12 mouse cellular contexts compared by ENCODE assay signal in genomic region chr10:39208712-39209111, GRCm38 (mm10). TPM values are rescaled to one million over a fixed set of nuclear protein-coding genes. Genes with fewer than 3 reads are reported as not detected.
DNase-seq lines count a peak whose midpoint lies in the region; ATAC-seq lines count a peak whose summit lies in the region.
"Had no signal": no experiment of that assay in that cellular context is flagged by ENCODE, and none has a peak within 500 bp of the region (broad histone marks: within the 10 kb centered on the region; RNA-seq: fewer than 3 reads in every experiment).

No protein-coding gene starts in this region.

- no peaks in the 10 kb centered on the region for H3K36me3 ChIP-seq in limb, embryonic 13.5 days
- no peaks in the 10 kb centered on the region for H3K36me3 ChIP-seq in limb, embryonic 10.5 days
- no peaks in the 10 kb centered on the region; the same call in 1 of the 2 replicates for H3K36me3 ChIP-seq in hindbrain, embryonic 13.5 days
- H3K36me3 ChIP-seq in midbrain, embryonic 15.5 days (replicated peaks), result no peaks in the 10 kb centered on the region
- H3K36me3 ChIP-seq: lung, embryonic 15.5 days had no signal

- peaks cover 16% of the 10 kb centered on the region for H3K9me3 ChIP-seq in limb, embryonic 13.5 days
- H3K9me3 ChIP-seq in limb, embryonic 10.5 days (replicated peaks), result no peaks in the 10 kb centered on the region
- H3K9me3 ChIP-seq in hindbrain, embryonic 13.5 days, result peaks cover 18% of the 10 kb centered on the region
- no peaks in the 10 kb centered on the region for H3K9me3 ChIP-seq in midbrain, embryonic 15.5 days
- H3K9me3 ChIP-seq: lung, embryonic 15.5 days had no signal

- no peak overlapping the region for H3K9ac ChIP-seq in limb, embryonic 13.5 days
- no peak overlapping the region for H3K9ac ChIP-seq in hindbrain, embryonic 13.5 days
- H3K9ac ChIP-seq in midbrain, embryonic 15.5 days, result no peak overlapping the region
- H3K9ac ChIP-seq: lung, embryonic 15.5 days had no signal

- H3K4me1 ChIP-seq in limb, embryonic 13.5 days, result peaks cover 30% of the 10 kb centered on the region
- peaks cover 30% of the 10 kb centered on the region for H3K4me1 ChIP-seq in limb, embryonic 10.5 days
- H3K4me1 ChIP-seq in hindbrain, embryonic 13.5 days (replicated peaks), result peaks cover 21% of the 10 kb centered on the region
- H3K4me1 ChIP-seq in midbrain, embryonic 15.5 days, result peaks cover 21% of the 10 kb centered on the region
- H3K4me1 ChIP-seq: lung, embryonic 15.5 days had no signal

- H3K4me3 ChIP-seq in limb, embryonic 13.5 days, result no peak overlapping the region
- no peak overlapping the region for H3K4me3 ChIP-seq in limb, embryonic 10.5 days
- H3K4me3 ChIP-seq in hindbrain, embryonic 13.5 days, result no peak overlapping the region
- no peak overlapping the region for H3K4me3 ChIP-seq in midbrain, embryonic 15.5 days
- H3K4me3 ChIP-seq: heart, adult 2 months; lung, embryonic 15.5 days had no signal

- 65% methylated on average over 4 of the region's 4 CpGs for WGBS in limb, embryonic 13.5 days
- WGBS in limb, embryonic 10.5 days, result 81% methylated on average over 4 of the region's 4 CpGs
- 68% methylated on average over 4 of the region's 4 CpGs for WGBS in hindbrain, embryonic 13.5 days
- WGBS in midbrain, embryonic 15.5 days, result 59% methylated on average over 4 of the region's 4 CpGs

- DNase-seq in limb, embryonic 10.5 days (ENCODE audit: low spot score), result no peak
- DNase-seq in fat pad, adult 2 months (ENCODE audit: extremely low read depth, low read depth, low spot score), result peak; percentile 94
- DNase-seq in cerebellum, adult 11-12 months, result no peak
- DNase-seq in left cerebral cortex, postnatal 10 days (ENCODE audit: extremely low spot score in 1 of 2, low spot score in 2 of 2), result no peak
- DNase-seq: kidney, postnatal 4 days had no signal

- no peak overlapping the region for H3K4me2 ChIP-seq in limb, embryonic 13.5 days (replicated peaks)
- no peak overlapping the region for H3K4me2 ChIP-seq in hindbrain, embryonic 13.5 days
- H3K4me2 ChIP-seq in midbrain, embryonic 15.5 days, result no peak overlapping the region
- H3K4me2 ChIP-seq: lung, embryonic 15.5 days had no signal

- intact Hi-C loops in left cerebral cortex, postnatal 10 days (cut with DNase I), result no loop called here

- H3K27me3 ChIP-seq in limb, embryonic 13.5 days, result no peaks in the 10 kb centered on the region
- H3K27me3 ChIP-seq in limb, embryonic 10.5 days (ENCODE audit: low read depth, poor library complexity, severe bottlenecking), result no peaks in the 10 kb centered on the region
- no peaks in the 10 kb centered on the region for H3K27me3 ChIP-seq in hindbrain, embryonic 13.5 days
- H3K27me3 ChIP-seq in midbrain, embryonic 15.5 days (replicated peaks), result no peaks in the 10 kb centered on the region
- H3K27me3 ChIP-seq: lung, embryonic 15.5 days had no signal

- ATAC-seq in limb, embryonic 13.5 days (ENCODE audit: low FRiP score, low read depth), result no peak
- no peak for ATAC-seq in hindbrain, embryonic 13.5 days (ENCODE audit: low FRiP score)
- ATAC-seq in midbrain, embryonic 15.5 days (replicated peaks), result 0 out of 2 replicates have a peak, but pooled peaks have one; percentile 57

- H3K27ac ChIP-seq in limb, embryonic 13.5 days, result 0 out of 2 replicates have a peak overlapping the region, but pooled peaks have one; percentile 0
- H3K27ac ChIP-seq in limb, embryonic 10.5 days, result no peak overlapping the region
- peak overlapping the region; percentile 84 for H3K27ac ChIP-seq in hindbrain, embryonic 13.5 days
- H3K27ac ChIP-seq in midbrain, embryonic 15.5 days, result peak overlapping the region; percentile 77
- H3K27ac ChIP-seq: heart, adult 2 months; lung, embryonic 15.5 days; stomach, postnatal 0 days had no signal

RNA-seq across cellular contexts. Expression of gene Ccn6, which starts 45.1 kb away (rescaled TPM):
- 0.45 and 0.64 TPM in 2 replicates for polyA plus RNA-seq in limb, embryonic 13.5 days (2015; fragmentation: Nextera tagmentation; extraction: Ambion mirVana)
- polyA plus RNA-seq in limb, embryonic 10.5 days (2016; fragmentation: Nextera tagmentation; extraction: Ambion mirVana), result 0.26 and 0.51 TPM in 2 replicates
- polyA plus RNA-seq in hindbrain, embryonic 13.5 days (2015; fragmentation: Nextera tagmentation; extraction: Ambion mirVana), result 0.41 and 0.44 TPM in 2 replicates
- polyA plus RNA-seq in midbrain, embryonic 15.5 days (2015; fragmentation: Nextera tagmentation; extraction: Ambion mirVana), result 0.31 and 0.36 TPM in 2 replicates
- under 1 TPM; 0.32 to 0.39 TPM for total RNA-seq in left cerebral cortex, postnatal 10 days (2021)
- total RNA-seq: heart, postnatal 4 days had no signal
- polyA plus RNA-seq: heart, adult 2 months had no signal
